Mouse (Mus musculus): ENCODE measurements at regions not wholly inside any gene's neighbourhood (a gene's known extent, or its start where the extent isn't known, plus 50 kb on each side); places are given as distances from the start of the nearest gene placed in this dataset.
A peak's percentile ranks its signal among the peaks of the same experiment; 100 is the strongest.

DNA sequence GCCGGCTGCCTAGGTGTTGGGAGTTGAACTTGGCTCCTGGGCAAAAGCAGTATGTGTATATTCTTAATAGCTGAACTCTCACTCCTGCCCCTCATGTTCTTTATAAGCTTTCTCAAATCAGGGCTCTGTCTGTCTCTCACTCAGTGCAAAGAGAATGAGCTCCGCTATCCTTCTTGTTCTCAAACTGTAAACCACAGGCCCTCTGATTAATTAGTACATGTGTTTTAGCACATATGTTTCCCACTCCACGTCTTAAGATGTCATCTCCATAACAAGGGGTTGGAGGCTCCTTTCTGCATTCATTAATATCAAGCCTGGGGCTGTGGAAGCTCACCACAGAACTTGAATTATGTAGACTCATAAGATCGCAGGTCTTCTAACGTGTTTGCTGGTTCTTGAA, 104.7 kb downstream of the Nsun3 start:
- no peak for DNase-seq

GRCm38 (mm10) chr16:62676815-62677214, 109.8 kb downstream of the Nsun3 start:
- DNase-seq = no peak

DNA sequence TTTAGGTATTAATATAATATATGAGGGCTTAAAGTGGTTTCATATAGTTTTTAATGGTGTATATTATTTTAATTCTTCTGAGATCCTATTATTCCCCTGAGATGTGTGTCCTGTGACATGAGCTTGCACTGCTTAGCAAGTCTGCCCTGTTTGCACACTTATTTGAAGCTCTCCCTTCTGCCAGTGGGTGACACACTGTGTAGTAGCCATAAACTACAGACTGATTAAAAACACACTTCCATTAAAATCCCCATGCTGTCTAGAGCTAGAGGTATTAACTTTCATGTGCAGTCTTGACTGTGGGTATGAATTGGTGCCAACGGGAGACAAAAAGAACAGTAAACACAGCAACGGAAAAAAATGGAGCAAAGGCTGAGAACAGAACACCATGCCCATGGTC, 129.2 kb downstream of the Nsun3 start:
- DNase-seq = no peak

- DNase-seq = no peak
Observed at GRCm38 (mm10) chr16:62654436-62654835, 132.2 kb downstream of the Nsun3 start.

DNA sequence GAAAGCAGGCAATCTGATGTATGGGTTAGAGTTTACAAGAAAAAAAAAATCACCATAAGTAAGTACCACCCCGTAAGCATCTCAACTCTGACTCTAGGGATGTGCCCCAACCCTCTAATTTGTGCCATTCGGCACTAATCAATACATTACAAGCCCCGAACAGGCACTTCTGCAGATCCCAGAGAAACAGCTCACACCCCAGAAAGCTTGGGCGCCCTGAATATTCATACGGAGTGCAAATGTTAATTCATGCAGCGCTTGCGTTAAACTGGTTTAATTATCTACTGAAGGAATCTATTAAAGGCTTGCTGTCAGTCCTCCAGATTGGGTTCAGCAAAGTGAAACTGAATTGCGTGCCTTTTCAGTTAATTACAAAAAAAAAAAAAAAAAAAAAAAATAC, 132.8 kb downstream of the Nsun3 start:
- DNase-seq = peak in 1 of 2 experiments; percentile 1

- no peak for DNase-seq
Observed at GRCm38 (mm10) chr16:62652769-62653465, 133.7 kb downstream of the Nsun3 start.

GRCm38 (mm10) chr16:62650856-62651255, 135.8 kb downstream of the Nsun3 start:
- DNase-seq = no peak

- DNase-seq = no peak
Observed at GRCm38 (mm10) chr16:62648326-62648725, 138.3 kb downstream of the Nsun3 start.

DNA sequence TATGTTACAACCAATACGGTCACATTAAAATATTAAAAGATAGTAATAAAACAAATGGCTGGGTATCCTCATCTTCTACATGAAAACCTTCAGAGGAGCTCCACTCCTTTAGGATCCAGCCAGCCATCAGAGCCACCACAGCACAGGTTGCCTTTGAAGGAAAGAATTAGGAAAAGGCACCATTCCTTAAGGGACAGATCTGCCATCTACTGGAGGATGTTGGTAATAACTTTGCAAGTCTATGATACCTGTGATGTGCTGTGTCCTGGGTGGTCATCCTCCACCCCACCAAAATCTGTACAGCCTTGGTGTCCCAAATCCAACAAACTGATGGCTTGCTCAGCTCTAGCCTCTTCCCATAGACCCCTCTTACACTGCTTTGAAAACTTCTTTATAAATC, 140.5 kb downstream of the Nsun3 start:
- DNase-seq = no peak

- peak; percentile 11 to 21 for DNase-seq
Observed at GRCm38 (mm10) chr16:62642859-62643403, 143.7 kb downstream of the Nsun3 start.

- no peak for DNase-seq
Observed at GRCm38 (mm10) chr16:62623938-62624337, 162.7 kb downstream of the Nsun3 start.

DNA sequence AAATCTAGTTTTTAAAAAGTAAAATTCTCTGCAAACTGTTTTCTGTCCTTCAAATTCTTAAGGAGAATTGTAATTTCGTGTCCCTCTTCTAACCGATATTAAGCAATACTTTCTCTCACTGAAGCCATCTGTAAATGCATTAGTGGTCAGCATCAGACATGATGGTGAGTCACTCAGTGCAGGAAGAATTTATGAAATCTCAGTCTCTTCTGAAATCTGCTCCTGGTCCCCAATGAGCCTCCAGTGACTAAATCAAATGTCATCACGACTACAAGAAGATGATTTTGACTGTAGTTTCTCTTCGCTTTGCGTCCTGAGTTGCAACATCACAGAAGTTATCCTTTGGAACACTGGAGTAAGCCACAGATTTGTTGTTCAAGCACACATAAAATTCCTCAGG, 175.7 kb downstream of the Nsun3 start:
- no peak for DNase-seq

GRCm38 (mm10) chr16:62608617-62609016, 178.0 kb downstream of the Nsun3 start:
- no peak for DNase-seq

DNA sequence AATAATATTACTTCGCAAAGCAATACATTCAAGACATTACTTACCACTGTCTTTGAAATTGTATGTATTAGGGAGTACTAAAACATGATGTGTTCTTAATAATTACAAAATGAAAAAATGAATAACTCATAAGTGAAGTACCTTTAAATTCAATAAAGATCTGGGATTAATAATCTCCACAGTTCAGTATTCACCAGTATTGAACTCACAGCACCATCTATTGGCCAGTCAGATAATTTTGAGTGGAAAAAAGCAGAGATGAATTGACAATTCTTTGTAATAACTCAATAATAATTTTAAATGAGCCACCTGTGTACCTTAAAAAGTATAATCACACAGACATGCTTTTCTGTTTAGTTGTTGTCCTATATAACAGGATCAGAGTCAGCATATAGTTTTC, 180.7 kb downstream of the Nsun3 start:
- DNase-seq = no peak

DNA sequence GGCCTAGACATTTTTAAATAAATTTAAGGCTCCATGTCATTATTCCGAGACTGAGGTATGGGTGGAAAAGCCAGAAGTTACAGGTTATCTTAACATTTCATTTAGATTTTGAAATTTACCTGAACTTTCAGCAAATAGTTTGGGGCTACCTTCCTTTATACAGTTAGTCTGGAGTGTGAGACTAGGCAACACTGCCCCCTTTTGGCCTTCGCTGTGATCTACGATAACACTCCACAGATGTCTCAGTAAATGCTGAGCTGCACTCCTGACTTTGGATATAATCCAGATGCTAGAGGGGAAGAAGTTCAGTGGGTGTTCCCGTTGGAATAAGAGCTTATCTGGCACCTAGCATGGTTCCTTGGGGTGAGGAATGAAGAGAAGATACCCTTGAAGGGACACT, 224.6 kb downstream of the Nsun3 start:
- peak; percentile 4 to 44 for DNase-seq

DNA sequence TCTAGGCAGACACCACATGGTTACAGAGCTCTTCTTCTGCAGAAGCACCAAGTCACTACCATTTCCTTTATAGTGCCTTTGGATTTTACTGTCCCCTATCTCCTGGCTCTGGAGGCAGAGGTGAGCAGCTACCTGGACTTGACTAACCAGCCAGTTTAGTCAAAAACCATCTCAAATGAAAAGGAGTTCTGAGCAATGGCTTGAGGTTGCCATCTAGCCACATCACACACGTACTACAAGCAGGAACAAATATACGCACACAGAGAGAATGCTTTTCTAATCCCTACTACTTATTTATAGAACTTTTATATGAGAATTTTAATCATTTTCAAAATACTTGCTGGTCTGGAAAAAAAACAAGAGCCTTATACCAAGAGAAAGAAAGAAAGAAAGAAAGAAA, 243.5 kb downstream of the Nsun3 start:
- DNase-seq = no peak

DNA sequence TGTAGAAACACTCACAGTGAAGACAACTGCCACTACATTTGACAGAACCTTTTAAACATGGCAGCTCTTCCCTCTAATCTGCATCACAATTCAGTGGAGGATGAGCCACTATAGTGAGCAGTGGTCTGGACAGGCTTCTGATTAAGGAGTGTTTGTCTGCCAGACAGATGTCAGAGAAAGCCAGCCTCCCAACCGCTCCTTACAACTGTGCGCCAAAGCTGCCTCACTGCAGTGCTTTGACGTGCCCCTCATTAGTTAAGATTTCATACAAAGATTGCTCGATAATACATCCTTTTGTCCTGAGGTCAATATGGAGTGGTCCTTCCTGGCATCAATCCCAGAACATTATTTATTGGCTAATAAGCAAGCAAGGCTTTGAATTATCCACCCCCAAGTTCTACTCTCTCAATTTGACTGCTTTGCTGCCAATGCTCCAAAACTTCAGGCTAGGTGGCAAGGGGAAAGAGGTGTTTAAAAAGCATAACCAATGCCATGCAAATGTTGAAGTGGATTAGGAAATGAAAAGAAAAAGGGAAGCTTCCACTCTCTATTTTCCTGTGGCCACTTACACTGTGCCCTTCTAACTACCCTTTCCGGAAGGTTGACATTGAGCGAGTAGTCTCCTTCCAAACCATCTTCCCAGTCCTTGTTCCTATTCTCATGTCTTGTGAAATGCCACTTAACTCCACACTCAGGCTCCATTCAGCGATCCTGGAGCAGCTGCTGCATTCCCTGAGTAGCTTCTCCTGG, 248.7 kb downstream of the Nsun3 start:
- no peak for DNase-seq

DNA sequence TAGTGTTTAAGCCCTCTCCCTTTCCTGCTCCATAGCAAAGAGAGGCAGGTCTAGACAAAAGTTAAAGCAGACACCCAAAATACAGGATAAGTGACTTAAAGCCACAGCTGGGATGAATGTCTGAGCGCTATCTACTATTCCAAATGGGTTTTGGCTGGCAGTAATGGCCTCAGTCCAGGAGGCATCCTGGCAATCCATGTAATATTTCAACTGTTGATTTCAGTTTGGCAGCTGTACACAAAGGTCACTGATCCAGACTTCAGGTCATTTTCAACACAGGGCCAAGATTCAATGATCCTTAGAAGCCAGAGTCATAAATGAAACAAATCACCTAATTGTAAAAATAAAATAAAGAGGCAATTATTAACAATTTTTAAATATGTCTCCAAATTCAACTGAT, 277.3 kb downstream of the Nsun3 start:
- peak in 1 of 2 experiments; percentile 15 for DNase-seq

GRCm38 (mm10) chr16:62506725-62507482, 279.7 kb downstream of the Nsun3 start:
- DNase-seq = peak; percentile 6 to 8

DNA sequence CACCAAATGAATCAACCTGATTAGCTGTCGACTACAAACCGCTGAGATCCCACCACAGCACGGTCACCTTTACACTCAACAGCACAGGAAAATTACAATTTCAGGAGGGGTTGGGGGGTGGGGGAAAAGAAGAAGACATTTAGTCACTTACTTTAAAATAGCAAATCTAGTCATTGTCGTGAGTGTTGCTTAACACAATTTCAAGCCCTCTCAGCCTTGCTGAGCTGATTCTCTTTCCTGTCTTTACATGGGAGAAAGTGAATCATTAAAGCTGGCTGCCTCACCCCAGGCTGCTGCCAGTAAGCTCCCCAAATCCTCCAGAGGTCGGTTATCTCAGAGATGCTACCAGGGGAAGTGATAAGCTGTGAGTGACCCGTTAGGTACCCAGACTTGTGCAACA, 285.7 kb downstream of the Nsun3 start:
- DNase-seq = no peak

DNA sequence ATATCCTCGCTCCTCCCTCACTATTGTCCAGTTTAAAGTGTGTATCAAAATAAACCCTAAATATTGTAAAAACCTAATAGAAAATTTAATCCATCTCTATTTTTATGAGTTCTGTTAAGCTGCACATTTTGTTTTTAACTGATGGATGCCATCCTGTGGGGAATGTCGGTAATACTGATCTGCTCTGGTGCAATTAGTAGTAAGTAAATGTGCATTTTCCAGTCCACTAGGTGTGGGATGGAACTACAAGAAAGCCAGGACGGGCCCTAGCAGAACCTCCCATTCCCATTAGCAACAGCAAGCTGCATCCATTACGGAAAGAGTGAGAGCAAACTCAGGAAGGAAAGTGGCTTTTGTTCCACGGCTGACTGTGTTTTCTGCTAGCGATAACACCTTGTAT, 286.3 kb downstream of the Nsun3 start:
- DNase-seq = no peak

DNA sequence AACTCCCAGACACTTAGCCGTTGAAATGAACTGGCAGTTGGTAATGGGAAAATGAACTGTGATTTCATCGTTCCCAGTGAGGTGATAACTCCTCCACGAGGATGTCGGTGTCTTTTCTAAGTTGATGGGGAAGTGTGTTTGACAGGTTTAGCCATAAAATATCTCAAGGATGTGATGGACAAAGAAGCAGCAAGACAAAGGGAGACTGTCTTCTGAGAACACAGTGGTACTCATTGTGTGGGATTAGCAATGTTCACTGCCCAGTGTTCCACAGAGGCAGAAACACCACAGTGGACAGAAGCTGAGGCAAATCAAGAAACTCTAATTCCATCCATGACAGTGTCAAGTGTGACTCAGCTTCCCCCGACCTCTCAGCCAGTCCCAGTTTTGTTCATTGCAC, 287.9 kb downstream of the Nsun3 start:
- no peak for DNase-seq

- no peak for DNase-seq
Observed at GRCm38 (mm10) chr16:62496697-62497096, 289.9 kb downstream of the Nsun3 start.

GRCm38 (mm10) chr16:62470133-62470532, 316.5 kb downstream of the Nsun3 start:
- no peak for DNase-seq

Measured in kidney, adult 8-10 months (tissue).